Mouse (Mus musculus): ENCODE measurements around the gene Ckmt2.
A peak's percentile ranks its signal among the peaks of the same experiment; 100 is the strongest.

Ckmt2 gene

DNA sequence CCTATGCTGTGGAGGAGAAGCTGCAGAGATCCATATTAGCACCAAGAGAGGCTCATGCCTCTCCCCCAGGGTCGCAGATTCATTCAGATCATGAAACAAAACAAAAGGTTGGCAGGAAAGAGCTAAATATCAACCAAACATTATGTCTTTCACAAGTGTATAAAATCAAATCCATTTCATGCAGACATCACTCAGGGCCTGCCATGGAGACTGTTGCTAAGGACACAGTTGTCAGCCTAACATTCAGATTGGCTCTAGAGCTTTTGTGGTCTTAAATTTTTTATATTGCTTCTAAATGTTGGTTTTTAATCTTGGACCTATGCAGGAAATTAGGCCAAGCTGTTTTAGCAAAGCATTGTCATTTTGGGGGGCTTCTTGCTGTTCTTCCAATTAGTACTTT lies 8.1 kb downstream of the Ckmt2 start:
- no peak for DNase-seq

GRCm38 (mm10) chr13:91858835-91859234 lies 17.9 kb downstream of the Ckmt2 start:
- no peak for DNase-seq

DNA sequence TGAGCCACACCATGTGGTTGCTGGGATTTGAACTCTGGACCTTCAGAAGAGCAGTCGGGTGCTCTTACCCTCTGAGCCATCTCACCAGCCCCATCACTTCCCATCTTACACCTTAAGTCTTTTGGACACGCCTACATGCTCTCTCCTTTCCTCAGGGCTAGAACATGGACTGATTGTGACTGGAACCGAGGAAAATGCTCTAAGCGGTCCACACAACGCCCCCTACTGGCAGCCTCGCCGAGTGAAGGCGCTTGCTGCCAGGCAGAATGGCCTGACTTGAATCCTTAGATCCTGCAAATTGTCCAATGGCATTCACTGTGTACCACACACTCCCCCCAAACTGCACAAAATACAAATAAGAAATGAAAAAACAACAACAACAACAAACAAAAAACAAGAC lies 19.3 kb downstream of the Ckmt2 start:
- no peak for DNase-seq

GRCm38 (mm10) chr13:91854412-91854811 lies 22.3 kb downstream of the Ckmt2 start:
- DNase-seq: no peak

DNA sequence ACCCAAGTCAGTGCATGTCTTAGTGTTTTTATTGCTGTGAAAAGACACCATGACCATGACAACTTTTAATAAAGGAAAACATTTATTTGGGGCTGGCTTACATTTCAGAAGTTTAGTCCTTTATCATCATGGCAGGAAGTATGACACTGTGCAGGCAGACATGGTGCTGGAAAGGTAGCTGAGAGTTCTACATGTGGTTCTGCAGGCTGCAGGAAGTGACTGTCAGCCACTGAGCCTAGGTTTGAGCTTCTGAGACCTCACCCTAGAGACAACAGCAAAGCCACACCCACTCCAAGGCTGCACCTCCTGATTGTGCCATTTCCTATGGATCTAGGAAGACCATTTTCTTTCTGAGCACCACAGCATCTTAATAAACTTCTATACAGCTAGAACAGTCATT lies 48.8 kb downstream of the Ckmt2 start:
- no peak for DNase-seq

DNA sequence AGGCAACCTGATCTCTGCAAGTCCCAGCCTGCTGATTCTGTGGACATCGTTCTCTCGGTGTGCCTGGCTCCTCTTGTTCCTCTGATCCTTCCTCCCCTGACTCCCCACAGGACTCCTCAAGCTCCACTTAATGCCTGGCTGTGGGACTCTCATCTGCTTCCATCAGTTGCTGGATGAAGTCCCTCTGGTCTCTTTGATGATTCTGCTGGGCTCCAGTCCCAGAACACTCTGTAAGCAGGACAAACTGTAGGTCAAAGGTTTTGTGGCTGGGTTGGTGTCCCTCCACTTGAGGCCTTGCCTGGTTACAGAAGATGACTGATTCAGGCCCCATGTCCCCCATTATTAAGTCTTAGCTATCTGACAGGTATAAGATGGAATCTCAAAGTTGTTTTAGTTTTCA lies 50.6 kb downstream of the Ckmt2 start:
- no peak for DNase-seq

DNA sequence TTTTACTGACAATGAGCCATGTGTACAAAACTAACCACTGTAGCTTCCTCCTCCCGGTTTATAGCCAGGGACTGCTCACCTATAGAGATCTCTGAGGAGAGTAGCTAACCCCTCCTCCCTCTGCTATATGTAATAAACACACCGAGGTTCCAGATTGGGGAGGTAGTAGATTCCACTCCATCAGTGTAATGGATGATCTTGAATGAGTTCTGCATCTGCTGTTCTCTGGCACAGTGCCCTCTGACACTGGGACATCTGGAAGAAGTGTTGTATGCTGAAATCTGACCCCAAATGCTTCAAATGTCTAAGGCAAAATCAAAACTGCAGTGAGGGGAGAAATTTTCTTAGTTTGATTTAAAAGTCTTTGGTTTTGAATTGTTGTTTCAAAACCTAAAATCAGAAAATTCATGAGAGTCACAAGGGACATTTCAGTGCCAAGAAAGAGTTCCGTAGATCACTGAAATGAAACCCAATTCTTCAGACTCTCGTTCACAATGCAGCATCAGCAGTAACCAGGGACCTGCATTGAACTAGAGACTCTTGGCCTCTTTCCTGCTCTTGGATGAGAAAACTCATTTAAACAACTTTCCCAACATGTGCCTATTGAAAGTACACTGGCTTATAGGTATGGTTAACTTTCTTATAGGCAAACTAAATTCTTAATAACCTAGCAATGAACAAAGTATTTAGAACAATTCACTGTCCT lies 51.7 kb downstream of the Ckmt2 start:
- DNase-seq: peak in 1 of 2 experiments; percentile 16

DNA sequence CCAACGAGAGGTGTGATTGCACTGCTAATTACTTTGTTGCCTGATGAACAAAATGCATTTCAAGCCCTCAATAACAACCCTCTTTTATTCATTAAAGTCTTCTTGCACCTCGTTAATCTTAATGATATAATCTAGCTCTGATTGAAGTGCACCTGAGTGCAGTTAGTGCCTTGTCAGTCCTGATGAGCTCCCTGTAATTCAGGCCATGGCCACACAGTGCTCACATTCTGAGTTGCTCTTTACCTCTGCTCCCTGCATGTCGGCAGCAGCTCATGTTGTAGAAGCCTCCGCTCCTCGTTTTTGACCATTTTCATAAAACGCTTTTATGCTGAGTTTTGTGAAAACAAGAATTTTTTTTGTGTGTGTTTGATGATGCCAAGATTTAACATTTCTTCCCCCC lies 53.0 kb downstream of the Ckmt2 start:
- DNase-seq: no peak

GRCm38 (mm10) chr13:91814670-91815069 lies 62.0 kb downstream of the Ckmt2 start:
- DNase-seq: no peak

DNA sequence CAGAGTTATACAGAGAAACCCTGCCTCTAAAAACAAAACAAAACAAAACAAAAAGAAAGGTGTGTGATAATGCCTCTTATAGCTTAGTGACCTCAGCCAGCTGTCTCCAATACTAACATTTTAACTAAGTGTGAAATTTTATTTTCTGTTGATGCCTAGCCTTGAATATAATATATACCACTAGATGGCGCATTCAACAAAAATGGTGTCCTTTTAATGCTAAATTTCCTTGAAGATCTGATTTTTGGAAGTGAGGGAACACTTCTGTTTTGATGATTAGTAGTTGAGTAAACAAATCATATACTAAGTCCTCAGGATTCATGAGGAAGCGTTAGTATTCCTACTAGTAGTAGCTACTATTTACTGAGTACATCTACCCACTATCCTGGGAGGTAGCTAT lies 67.2 kb downstream of the Ckmt2 start:
- no peak for DNase-seq

DNA sequence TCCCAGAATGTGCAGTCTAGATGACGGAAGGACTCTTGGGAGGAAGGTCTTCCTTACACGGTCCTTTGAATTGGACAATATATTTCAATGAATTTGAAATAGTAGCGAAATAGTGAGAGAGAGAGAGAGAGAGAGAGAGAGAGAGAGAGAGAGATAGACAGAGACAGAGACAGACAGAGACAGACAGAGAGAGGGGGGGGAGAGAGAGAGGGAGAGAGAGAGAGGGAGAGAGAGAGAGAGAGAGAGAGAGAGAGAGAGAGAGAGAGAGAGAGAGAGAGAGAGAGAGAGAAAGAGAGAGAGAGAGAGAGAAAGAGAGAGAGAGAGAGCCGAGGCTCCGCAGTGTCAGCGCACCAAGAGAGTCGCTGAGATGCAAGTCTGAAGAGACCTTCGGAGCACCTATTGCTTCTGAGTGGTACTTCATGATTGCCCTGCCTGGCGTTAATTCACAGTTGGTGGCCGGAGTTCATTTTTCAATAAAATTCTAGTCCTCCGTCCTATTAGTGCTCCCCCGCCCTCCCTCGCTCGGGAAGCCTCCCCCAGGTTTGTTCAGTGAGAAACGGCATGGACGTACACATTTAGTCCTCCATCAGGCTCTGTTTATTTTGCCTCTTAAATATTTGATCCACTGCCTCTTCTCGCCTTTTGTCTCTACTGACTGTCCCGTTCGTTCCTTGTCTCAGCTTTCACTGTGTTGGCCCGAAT lies 68.7 kb downstream of the Ckmt2 start:
- no peak for DNase-seq

- DNase-seq: peak; percentile 87 to 90
Measured at GRCm38 (mm10) chr13:91807155-91807839, 69.4 kb downstream of the Ckmt2 start, which contains the start of gene Zcchc9. Zcchc9 (minus strand) TSS chr13:91807705.

Measured in lung, adult 18-20 months (tissue).